Mouse (Mus musculus): ENCODE measurements around the gene Prkar1b. TPM values are rescaled to one million over a fixed set of nuclear protein-coding genes. Genes with fewer than 3 reads are reported as not detected.

Gene Prkar1b
- total RNA-seq, 2 experiments from 2014 or later: 571 to 599 TPM

- no peak for DNase-seq (ENCODE audit: low spot score in 2 of 2)
- intact Hi-C loops (cut with DNase I): loop anchor here (10.0 kb wide), 1 partner anchor 181 kb away; no protein-coding TSS in a partner anchor
Observed at GRCm38 (mm10) chr5:138994108-138994785, 155.6 kb downstream of the Prkar1b start.

- DNase-seq (ENCODE audit: low spot score in 2 of 2): no peak
- intact Hi-C loops (cut with DNase I): loop anchor here (10.0 kb wide), 1 partner anchor 181 kb away; no protein-coding TSS in a partner anchor
Observed at GRCm38 (mm10) chr5:138993371-138994107, 156.3 kb downstream of the Prkar1b start.

GRCm38 (mm10) chr5:138992611-138993370 is 157.0 kb downstream of the Prkar1b start:
- no peak for DNase-seq (ENCODE audit: low spot score in 2 of 2)
- intact Hi-C loops (cut with DNase I): loop anchor here (10.0 kb wide), 1 partner anchor 182 kb away; no protein-coding TSS in a partner anchor

GRCm38 (mm10) chr5:138991734-138992133 is 158.1 kb downstream of the Prkar1b start:
- intact Hi-C loops (cut with DNase I): loop anchor here (10.0 kb wide), 1 partner anchor 183 kb away; no protein-coding TSS in a partner anchor
- DNase-seq (ENCODE audit: low spot score in 2 of 2): no peak

GRCm38 (mm10) chr5:138990659-138991380 is 159.0 kb downstream of the Prkar1b start:
- intact Hi-C loops (cut with DNase I): loop anchor here (10.0 kb wide), 1 partner anchor 184 kb away; no protein-coding TSS in a partner anchor
- no peak for DNase-seq (ENCODE audit: low spot score in 2 of 2)

- intact Hi-C loops (cut with DNase I): no loop called here
Observed at GRCm38 (mm10) chr5:138989567-138989966, 160.2 kb downstream of the Prkar1b start.

GRCm38 (mm10) chr5:138988764-138989163 is 161.0 kb downstream of the Prkar1b start:
- intact Hi-C loops (cut with DNase I): no loop called here

More at GRCm38 (mm10) chr5:138989567-138989966, 160.2 kb downstream of the Prkar1b start:
- no peak for DNase-seq (ENCODE audit: low spot score in 2 of 2)

GRCm38 (mm10) chr5:138987994-138988393 is 161.8 kb downstream of the Prkar1b start:
- no peak for DNase-seq (ENCODE audit: low spot score in 2 of 2)
- intact Hi-C loops (cut with DNase I): no loop called here

More at GRCm38 (mm10) chr5:138988764-138989163, 161.0 kb downstream of the Prkar1b start:
- no peak for DNase-seq (ENCODE audit: low spot score in 2 of 2)

GRCm38 (mm10) chr5:138981921-138982320 is 167.9 kb downstream of the Prkar1b start:
- intact Hi-C loops (cut with DNase I): no loop called here
- no peak for DNase-seq (ENCODE audit: low spot score in 2 of 2)

- intact Hi-C loops (cut with DNase I): no loop called here
- no peak for DNase-seq (ENCODE audit: low spot score in 2 of 2)
Observed at GRCm38 (mm10) chr5:138980608-138981007, 169.2 kb downstream of the Prkar1b start.

GRCm38 (mm10) chr5:138979840-138980239 is 170.0 kb downstream of the Prkar1b start:
- intact Hi-C loops (cut with DNase I): no loop called here
- no peak for DNase-seq (ENCODE audit: low spot score in 2 of 2)

GRCm38 (mm10) chr5:138977759-138978158 is 172.0 kb downstream of the Prkar1b start:
- DNase-seq (ENCODE audit: low spot score in 2 of 2): no peak
- intact Hi-C loops (cut with DNase I): no loop called here

- DNase-seq (ENCODE audit: low spot score in 2 of 2): no peak
Observed at GRCm38 (mm10) chr5:138974911-138975485, 174.8 kb downstream of the Prkar1b start.

GRCm38 (mm10) chr5:138973480-138973879 is 176.3 kb downstream of the Prkar1b start:
- intact Hi-C loops (cut with DNase I): no loop called here
- no peak for DNase-seq (ENCODE audit: low spot score in 2 of 2)

More at GRCm38 (mm10) chr5:138974911-138975485, 174.8 kb downstream of the Prkar1b start:
- intact Hi-C loops (cut with DNase I): no loop called here

- no peak for DNase-seq (ENCODE audit: low spot score in 2 of 2)
- intact Hi-C loops (cut with DNase I): no loop called here
Observed at GRCm38 (mm10) chr5:138971405-138971804, 178.4 kb downstream of the Prkar1b start.

GRCm38 (mm10) chr5:138970056-138970490 is 179.7 kb downstream of the Prkar1b start:
- DNase-seq (ENCODE audit: low spot score in 2 of 2): peak in 1 of 2 experiments; percentile 15
- intact Hi-C loops (cut with DNase I): no loop called here
